Mouse (Mus musculus) embryonic facial prominence, embryonic 14.5 days (tissue): Measurements from ENCODE around the gene Pax9. TPM values are rescaled to one million over a fixed set of nuclear protein-coding genes. Genes with fewer than 3 reads are reported as not detected.
A peak's percentile ranks its signal among the peaks of the same experiment; 100 is the strongest.

Source experiments
- ATAC-seq: fragments of 200-750 bp; cut with Nextera tagmentation; 2 replicates; pipeline ENCODE4 v1.8.0; 2017; ENCODE audit warnings: low read depth, moderate number of reproducible peaks, moderate TSS enrichment
- DNase-seq: peaks from one replicate; pipeline ENCODE4 v3.0.0-alpha.2; 2015; ENCODE audit warnings: low spot score
- H3K27ac ChIP-seq: fragments of 300-500 bp; sonication (generic); replicated peaks from 2 replicates; pipeline ENCODE4 v1.5.1; 2014; ENCODE audit warnings: low read depth, mild to moderate bottlenecking, low read length, moderate library complexity
- H3K27me3 ChIP-seq: fragments of 300-500 bp; sonication (generic); replicated peaks from 2 replicates; pipeline ENCODE4 v1.6.1; 2014; ENCODE audit warnings: low read length; ENCODE audit not compliant: control insufficient read depth, insufficient read depth
- H3K36me3 ChIP-seq: fragments of 300-500 bp; sonication (generic); 2 replicates; pipeline ENCODE4 v1.6.1; 2014; ENCODE audit warnings: low read length, mixed read lengths; ENCODE audit not compliant: control insufficient read depth, insufficient read depth
- H3K4me1 ChIP-seq: fragments of 300-500 bp; sonication (generic); 2 replicates; pipeline ENCODE4 v1.6.1; 2014; ENCODE audit warnings: antibody characterized with exemption, low read length; ENCODE audit not compliant: control insufficient read depth, insufficient read depth
- H3K4me2 ChIP-seq: fragments of 300-500 bp; sonication (generic); 2 replicates; pipeline ENCODE4 v1.6.1; 2014; ENCODE audit warnings: low read depth, mild to moderate bottlenecking, low read length, moderate library complexity, mixed read lengths
- H3K4me3 ChIP-seq: fragments of 300-500 bp; sonication (generic); 2 replicates; pipeline ENCODE4 v1.5.1; 2014; ENCODE audit warnings: low read depth, mild to moderate bottlenecking, low read length
- H3K9ac ChIP-seq: fragments of 300-500 bp; sonication (generic); 2 replicates; pipeline ENCODE4 v1.6.1; 2014; ENCODE audit warnings: low read depth, mild to moderate bottlenecking, low read length, moderate library complexity, mixed read lengths
- H3K9me3 ChIP-seq: fragments of 300-500 bp; sonication (generic); 2 replicates; pipeline ENCODE4 v1.6.1; 2016; ENCODE audit warnings: low read length; ENCODE audit not compliant: control insufficient read depth
- WGBS: fragments of 180-500 bp; shearing (Covaris S2); extraction: QIAGEN DNeasy Blood & Tissue Kit; methylation state at CpG from one replicate; pipeline ENCODE4 v1.1.7; 2014; 5-methylcytosine and 5-hydroxymethylcytosine counted together
- polyA plus RNA-seq: library from polyadenylated mRNA; unstranded; fragments of >200 nt; fragmentation: Nextera tagmentation; extraction: Ambion mirVana; gene quantifications from 2 replicates; pipeline ENCODE4 v1.2.1, GENCODE M21; 2014

The Pax9 gene
- polyA plus RNA-seq, 1 experiment from 2014 or later, result 9.2 TPM

DNA sequence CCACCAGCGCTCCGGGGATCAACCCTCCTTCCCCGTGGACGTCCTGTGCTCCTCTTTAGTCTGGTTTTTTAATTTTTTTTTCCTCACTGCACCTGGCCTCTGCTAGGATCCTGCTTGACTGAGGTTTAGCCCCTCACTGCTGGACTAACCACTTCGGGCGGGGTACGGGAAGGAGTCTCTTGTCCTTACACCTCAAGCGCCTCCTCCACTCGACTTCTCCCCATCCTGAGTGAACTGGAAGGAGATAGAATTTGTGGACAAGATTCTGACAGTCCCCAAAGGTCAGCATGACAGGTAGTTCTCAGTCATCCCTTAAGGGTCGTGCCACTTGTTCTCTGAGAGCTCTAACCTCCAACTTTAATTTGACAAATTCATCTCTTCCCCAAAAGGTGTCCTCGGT is 3.4 kb downstream of the Pax9 start:
- DNase-seq (no peak), ATAC-seq (no peak)
- peaks cover 97% of the 10 kb centered on the region for H3K27me3 ChIP-seq
- H3K4me3 ChIP-seq, result peak overlapping the region; percentile 41
- 0 out of 2 replicates have a peak, but pooled peaks cover 4% of the 10 kb centered on the region for H3K4me1 ChIP-seq
- H3K36me3 ChIP-seq, result no peaks in the 10 kb centered on the region
- peak overlapping the region; percentile 50 for H3K4me2 ChIP-seq
- WGBS, result 2% methylated on average over 11 of the region's 11 CpGs
- H3K27ac ChIP-seq, result 0 out of 2 replicates have a peak overlapping the region, but pooled peaks have one; percentile 16
- H3K9me3 ChIP-seq, result no peaks in the 10 kb centered on the region
- peak overlapping the region; percentile 20; the same call in 1 of the 2 replicates for H3K9ac ChIP-seq

GRCm38 (mm10) chr12:56695358-56696173 is 4.0 kb downstream of the Pax9 start:
- H3K36me3 ChIP-seq, result no peaks in the 10 kb centered on the region
- no peaks in the 10 kb centered on the region for H3K9me3 ChIP-seq
- ATAC-seq (peak; percentile 98), DNase-seq (peak; percentile 96)
- WGBS, result under 1% methylated on average over 41 of the region's 41 CpGs
- H3K4me1 ChIP-seq, result 0 out of 2 replicates have a peak, but pooled peaks cover 4% of the 10 kb centered on the region
- H3K27me3 ChIP-seq, result peaks cover 97% of the 10 kb centered on the region
- peak overlapping the region; percentile 41 for H3K4me3 ChIP-seq
- H3K4me2 ChIP-seq, result peak overlapping the region; percentile 50
- H3K27ac ChIP-seq, result peak overlapping the region; percentile 68
- peak overlapping the region; percentile 67 for H3K9ac ChIP-seq

DNA sequence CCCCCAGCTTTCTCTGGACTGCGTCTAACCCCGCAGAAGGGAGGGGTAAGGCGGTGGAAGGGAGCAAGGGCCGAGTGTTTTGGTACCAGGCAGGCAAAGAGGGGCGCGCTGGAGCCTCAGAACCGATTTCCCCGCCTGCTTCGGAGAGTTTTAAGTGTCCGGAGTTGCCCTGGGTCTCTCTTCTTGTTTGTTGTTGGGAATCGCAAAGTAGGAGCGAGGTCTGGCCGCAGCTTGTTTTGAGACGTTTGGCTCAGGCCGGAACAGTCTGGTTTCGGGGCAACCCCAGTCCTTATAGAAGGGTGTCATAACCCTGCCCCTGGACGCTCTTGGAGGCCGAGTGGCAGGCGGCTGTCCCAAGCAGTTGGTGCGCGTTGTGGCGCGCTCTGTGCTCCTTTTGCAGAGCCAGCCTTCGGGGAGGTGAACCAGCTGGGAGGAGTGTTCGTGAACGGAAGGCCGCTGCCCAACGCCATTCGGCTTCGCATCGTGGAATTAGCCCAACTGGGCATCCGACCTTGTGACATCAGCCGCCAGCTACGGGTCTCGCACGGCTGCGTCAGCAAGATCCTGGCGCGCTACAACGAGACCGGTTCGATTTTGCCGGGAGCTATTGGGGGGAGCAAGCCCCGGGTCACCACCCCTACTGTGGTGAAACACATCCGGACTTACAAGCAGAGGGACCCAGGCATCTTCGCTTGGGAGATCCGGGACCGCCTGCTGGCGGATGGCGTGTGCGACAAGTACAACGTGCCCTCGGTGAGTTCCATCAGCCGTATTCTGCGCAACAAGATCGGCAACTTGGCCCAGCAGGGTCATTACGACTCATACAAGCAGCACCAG is 4.8 kb downstream of the Pax9 start:
- ATAC-seq, result no peak
- Histone ChIP-seq H3K36me3 (no peaks in the 10 kb centered on the region), H3K4me2 (peak overlapping the region; percentile 50), H3K9ac (peak overlapping the region; percentile 67), H3K27ac (peak overlapping the region; percentile 68), H3K27me3 (peaks cover 96% of the 10 kb centered on the region), H3K9me3 (no peaks in the 10 kb centered on the region), H3K4me3 (peak overlapping the region; percentile 41), H3K4me1 (0 out of 2 replicates have a peak, but pooled peaks cover 4% of the 10 kb centered on the region)
- under 1% methylated on average over 49 of the region's 57 CpGs for WGBS
- no peak for DNase-seq

- no peak for DNase-seq
- H3K4me3 ChIP-seq, result peak overlapping the region; percentile 41
- no peaks in the 10 kb centered on the region for H3K9me3 ChIP-seq
- H3K27ac ChIP-seq, result peak overlapping the region; percentile 68
- no peaks in the 10 kb centered on the region for H3K36me3 ChIP-seq
- peaks cover 92% of the 10 kb centered on the region for H3K27me3 ChIP-seq
- WGBS, result 1% methylated on average over 26 of the region's 36 CpGs
- H3K9ac ChIP-seq, result peak overlapping the region; percentile 67
- no peak for ATAC-seq
- H3K4me1 ChIP-seq, result no peaks in the 10 kb centered on the region
- peak overlapping the region; percentile 50 for H3K4me2 ChIP-seq
These were observed 5.6 kb downstream of the Pax9 start for GRCm38 (mm10) chr12:56697011-56697740.

GRCm38 (mm10) chr12:56697785-56698184 is 6.2 kb downstream of the Pax9 start:
- DNase-seq (no peak), ATAC-seq (no peak)
- WGBS, result under 1% methylated on average over 12 of the region's 12 CpGs
- H3K27ac ChIP-seq, result peak overlapping the region; percentile 68; the same call in 1 of the 2 replicates
- peaks cover 92% of the 10 kb centered on the region for H3K27me3 ChIP-seq
- H3K4me3 ChIP-seq, result peak overlapping the region; percentile 41
- no peaks in the 10 kb centered on the region for H3K9me3 ChIP-seq
- peak overlapping the region; percentile 67 for H3K9ac ChIP-seq
- no peaks in the 10 kb centered on the region for H3K36me3 ChIP-seq
- H3K4me2 ChIP-seq, result peak overlapping the region; percentile 50
- no peaks in the 10 kb centered on the region for H3K4me1 ChIP-seq

- H3K4me3 ChIP-seq, result peak overlapping the region; percentile 41
- H3K9me3 ChIP-seq, result no peaks in the 10 kb centered on the region
- DNase-seq, result no peak
- H3K4me2 ChIP-seq, result peak overlapping the region; percentile 50
- 6% methylated on average over 8 of the region's 8 CpGs for WGBS
- H3K36me3 ChIP-seq, result no peaks in the 10 kb centered on the region
- H3K27ac ChIP-seq, result peak overlapping the region; percentile 39; the same call in 1 of the 2 replicates
- peak overlapping the region; percentile 67 for H3K9ac ChIP-seq
- H3K27me3 ChIP-seq, result peaks cover 89% of the 10 kb centered on the region
- H3K4me1 ChIP-seq, result no peaks in the 10 kb centered on the region
- no peak for ATAC-seq
These were observed 6.8 kb downstream of the Pax9 start for GRCm38 (mm10) chr12:56698191-56698980.

- Histone ChIP-seq H3K36me3 (no peaks in the 10 kb centered on the region), H3K27me3 (peaks cover 83% of the 10 kb centered on the region), H3K27ac (0 out of 2 replicates have a peak overlapping the region, but pooled peaks have one; percentile 44), H3K9ac (peak overlapping the region; percentile 66), H3K4me3 (peak overlapping the region; percentile 32), H3K4me2 (peak overlapping the region; percentile 48), H3K9me3 (no peaks in the 10 kb centered on the region), H3K4me1 (no peaks in the 10 kb centered on the region)
- no peak for ATAC-seq
- DNase-seq, result no peak
- WGBS, result 26% methylated on average over 3 of the region's 3 CpGs
These were observed 7.8 kb downstream of the Pax9 start for GRCm38 (mm10) chr12:56699351-56699750.
